Mouse (Mus musculus) B cell, adult 2 months (primary cell): Measurements from ENCODE around the gene March5.
"Not testable (repeated sequence)": the region's sequence is repeated elsewhere in the genome, so short reads cannot be mapped to it uniquely, and the experiment has no call there.

Experiments used
- DNase-seq, 2 experiments: peaks; one replicate each; pipeline ENCODE4 v3.0.0; 2022

Gene March5

DNA sequence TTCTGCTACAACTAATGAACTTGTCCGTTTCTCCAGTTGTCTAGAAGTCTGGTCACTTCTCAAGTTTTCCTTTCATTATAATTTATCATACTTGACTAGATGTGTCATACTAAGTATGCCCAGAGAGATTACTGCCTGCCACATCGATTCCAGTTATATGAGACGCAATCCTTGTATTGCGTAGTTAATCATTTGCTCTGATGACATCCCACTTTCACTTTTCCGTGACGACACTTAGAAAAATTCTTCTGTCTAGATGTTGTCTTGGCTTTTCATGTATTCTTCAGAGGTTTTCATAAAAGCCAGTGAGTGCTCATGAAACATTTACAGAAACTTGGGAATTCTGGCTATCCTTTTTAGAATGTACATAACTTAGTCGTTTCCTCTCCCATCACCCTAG lies 1.6 kb downstream of the March5 start:
- DNase-seq = no peak

DNA sequence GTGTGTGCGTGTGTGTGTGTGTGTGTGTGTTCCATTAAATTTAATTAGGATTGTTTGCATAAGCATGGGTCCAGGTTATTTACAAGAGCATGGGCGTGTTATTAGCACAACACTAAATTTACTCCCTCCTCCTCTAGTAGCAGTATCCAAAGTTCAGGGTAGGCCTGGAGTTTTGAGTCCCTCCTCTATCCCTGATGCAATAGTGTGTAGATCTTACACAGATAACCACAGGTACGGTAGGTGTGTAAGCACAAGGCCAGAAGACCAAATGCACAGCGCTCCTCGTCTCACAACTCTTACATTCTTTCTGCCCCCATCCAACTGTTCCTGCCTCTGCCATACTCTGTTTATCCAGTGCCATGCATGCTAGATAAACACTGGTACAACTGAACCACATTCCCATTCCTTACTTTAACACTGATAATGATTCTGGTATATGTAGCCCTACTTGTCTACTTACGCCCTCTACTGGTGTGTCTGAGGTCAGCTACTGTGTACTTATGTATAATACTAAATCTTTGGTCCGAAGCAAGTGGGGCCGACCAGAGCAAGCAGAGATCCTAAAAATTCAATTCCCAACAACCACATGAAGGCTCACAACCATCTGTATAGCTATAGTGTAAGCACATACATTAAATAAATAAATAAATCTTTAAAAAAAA lies 2.3 kb downstream of the March5 start:
- DNase-seq = no peak

DNA sequence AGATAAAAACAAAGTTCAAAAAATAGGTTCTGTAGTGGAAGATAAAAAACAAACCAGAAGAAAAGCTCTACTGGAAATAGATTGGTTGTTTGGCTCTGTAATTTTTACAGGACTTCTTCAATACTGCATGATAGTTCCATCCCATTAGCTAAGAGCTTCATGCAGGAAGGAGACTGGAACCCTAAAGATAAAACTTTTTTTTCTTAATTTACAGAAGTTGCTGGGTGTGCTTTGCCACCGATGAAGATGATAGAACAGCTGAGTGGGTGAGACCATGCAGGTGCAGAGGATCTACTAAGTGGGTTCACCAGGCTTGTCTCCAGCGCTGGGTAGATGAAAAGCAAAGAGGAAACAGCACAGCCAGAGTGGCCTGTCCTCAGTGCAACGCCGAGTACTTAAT lies 3.1 kb downstream of the March5 start:
- DNase-seq = no peak

DNA sequence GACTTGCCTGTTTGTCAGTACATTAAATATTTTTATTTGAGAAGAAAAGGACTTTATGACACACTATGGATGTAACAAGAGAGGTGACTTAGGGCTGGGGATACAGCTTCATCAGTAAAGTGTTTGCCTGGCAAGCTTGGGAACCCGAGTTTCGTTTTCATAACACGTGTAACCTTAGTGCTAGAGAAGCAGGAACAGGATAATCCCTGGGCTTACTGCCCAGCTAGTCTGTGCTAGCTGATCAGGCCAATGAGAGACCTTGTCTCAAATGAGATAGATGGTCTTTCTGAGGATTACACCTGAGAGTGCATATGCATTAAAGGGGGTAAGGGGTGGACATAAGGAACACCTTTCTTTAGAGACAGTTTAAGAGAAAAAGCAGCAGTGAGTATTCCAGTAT lies 4.1 kb downstream of the March5 start:
- DNase-seq = no peak

DNA sequence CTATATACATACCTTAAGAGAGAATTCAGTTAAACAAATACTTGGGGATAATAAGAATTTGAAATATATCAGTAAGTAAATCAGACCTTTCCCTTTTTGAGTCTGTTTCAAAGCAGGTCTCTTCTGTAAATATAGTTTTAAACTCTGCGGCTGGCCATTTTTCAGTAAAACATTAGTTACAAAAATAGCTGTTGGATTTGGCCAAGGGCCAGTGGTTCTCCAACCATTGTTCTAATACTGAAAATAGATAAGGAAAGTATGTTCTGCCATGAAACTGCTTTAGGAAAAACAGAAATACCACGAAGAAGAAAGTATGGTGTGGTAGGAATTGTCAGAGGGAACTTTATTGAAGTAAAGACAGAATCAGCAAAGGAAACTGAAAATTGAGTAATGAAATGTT lies 7.4 kb downstream of the March5 start:
- DNase-seq = no peak

DNA sequence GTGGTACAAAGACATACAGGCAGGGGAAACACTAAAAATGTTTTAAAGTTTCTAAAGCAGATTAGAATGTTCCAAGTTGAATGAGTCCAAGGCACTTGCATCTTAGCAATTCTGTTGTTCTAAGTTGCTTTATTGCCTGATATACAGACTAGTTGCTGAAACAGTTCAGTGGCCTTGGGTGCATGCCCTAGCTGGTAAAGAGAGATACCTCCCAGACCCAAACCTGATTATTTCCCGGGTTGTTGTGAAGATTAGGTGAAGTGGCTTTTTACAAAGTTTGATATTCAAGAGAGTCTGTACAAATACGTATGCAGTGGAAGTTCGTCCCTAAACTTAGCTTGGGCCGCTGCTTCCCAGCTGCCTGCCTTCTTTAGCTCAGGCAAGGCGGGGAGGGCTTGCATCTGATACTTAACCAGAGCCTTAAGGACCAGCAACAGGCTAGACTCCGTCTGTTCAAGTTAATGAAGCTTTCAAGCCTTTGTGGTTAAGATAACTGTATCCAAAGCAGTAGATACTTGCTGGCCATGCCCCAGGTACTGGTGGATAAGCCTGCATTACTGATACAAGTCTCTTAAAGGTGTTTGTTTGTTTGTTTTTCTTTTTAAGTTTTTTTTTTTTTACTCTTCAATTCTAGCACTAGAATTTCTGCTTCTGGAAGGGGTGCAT lies 18.0 kb downstream of the March5 start:
- DNase-seq = no peak

DNA sequence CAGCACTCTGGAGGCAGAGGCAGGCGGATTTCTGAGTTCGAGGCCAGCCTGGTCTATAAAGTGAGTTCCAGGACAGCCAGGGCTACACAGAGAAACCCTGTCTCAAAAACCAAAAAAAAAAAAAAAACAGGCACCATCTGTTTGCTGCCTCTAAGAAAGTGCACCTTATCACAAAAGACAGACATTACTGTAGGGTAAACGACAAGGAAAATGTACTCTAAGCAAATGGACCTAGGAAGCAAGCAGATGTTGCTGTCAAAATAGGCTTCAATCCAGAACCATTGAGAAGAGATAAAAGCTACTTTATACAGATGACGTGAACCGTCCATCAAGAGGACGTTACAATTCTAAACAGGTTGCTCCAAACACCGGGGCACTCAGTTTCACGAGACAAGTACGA lies 25.3 kb downstream of the March5 start:
- DNase-seq = not testable (repeated sequence)

DNA sequence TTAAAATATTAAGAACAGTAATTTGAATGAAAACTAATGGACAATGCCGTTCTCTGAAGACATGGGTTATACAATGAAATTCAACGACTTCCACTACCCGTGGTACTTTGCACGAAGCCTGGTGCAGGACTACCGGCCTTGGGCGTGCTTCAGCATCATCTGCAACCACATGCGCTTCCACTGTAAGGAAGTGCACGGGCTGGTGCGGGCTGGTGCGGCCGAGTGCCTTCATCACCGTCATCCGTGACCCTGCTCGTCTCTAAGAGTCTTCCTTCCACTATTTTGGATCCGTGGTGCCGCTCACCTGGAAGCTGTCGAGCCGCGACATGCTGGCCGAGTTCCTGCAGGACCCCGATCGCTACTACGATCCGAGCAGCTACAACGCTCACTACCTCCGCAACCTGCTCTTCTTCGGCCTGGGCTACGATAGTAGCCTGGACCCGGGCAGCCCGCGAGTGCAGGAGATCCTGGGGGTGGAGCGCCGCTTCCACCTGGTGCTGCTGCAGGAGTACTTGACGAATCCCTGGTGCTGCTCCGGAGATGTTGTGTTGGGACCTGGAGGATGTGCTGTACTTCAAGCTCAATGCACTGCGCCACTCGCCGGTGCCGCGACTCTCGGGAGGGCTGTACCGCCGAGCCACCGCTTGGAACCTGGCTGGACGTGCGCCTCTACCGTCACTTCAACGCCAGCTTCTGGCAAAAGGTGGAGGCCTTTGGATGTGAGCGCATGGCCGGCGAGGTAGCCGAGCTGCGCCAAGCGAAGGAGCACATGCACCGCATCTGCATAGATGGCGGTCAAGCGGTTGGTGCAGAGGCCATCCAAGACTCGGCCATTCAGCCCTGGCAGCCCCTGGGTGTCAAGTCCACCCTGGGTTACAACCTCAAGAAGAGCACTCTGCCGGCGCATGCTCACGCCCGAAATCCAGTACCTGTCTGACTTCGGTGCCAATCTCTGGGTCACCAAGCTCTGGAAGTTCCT lies 26.5 kb downstream of the March5 start:
- peak; percentile 26 to 35 for DNase-seq

DNA sequence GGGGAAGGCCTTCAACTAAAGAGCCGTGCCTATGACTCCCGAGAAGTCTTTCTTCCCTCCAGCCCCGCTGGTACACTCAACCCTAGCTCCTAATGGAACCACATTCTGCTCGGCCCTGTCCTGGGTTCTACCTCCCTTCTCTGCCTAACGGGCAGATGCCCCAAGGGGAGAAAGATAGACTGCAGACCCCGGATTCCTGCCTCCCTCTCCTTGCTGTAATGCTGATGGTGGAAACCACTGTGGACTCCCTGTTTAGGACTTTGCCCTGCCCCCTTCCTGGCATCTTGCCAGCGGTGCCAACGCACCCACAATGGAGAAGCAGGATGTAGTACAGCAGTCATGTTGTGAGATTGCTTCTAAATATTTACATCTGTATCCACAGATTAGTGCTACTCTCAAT lies 28.5 kb downstream of the March5 start:
- no peak for DNase-seq

DNA sequence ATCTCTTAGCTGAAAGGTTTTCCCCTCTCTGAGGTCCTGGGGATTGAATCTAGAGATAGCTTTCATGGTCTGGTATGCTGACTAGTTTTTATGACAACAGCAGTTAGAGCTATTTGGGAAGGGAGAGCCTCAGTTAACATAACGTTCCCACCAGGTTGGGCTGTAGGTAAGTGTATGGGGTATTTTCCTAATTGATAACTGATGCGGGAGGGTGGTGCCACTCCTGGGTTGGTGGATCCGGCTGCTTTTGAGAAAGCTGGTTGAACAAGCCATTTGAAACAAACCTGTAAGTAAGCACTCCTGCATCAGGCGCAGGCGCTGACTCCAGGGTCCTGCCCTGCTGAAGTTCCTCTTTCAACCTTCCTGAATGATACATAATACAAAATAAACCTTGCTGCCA lies 30.0 kb downstream of the March5 start:
- no peak for DNase-seq

DNA sequence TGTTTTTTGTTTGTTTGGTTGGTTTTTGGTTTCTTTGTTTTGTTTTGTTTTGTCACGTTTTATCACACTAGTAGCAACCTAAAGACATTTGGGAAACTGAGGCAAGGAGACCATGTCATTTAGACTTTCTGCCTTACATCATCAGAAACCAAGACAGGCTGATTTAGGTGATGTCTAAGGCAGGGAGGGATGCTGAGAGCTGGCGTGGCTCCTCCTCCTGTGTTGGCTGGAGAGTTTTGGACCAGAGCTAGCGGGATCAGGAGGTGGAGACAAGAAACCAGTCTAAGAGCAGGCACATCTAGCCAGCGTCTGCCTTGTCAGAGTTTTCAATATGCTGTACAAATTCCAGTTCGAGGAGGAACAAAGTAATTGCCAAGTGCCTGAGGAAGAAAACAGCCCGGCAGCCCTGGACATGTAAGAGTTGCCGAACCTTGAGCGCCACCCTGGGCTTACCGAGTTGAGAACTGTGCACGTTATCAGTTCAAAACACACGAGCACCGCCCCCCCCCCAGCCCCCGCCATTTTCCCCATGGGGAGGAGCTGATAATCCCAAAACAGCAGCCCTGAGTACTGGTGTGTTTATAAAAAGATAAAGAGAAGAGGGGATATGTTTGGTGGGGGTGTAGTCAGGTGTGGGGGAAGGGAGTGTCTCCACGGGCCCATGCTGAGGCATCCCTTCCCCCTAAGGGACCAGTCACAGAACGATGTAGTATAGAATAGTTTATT lies 30.5 kb downstream of the March5 start:
- DNase-seq = no peak

DNA sequence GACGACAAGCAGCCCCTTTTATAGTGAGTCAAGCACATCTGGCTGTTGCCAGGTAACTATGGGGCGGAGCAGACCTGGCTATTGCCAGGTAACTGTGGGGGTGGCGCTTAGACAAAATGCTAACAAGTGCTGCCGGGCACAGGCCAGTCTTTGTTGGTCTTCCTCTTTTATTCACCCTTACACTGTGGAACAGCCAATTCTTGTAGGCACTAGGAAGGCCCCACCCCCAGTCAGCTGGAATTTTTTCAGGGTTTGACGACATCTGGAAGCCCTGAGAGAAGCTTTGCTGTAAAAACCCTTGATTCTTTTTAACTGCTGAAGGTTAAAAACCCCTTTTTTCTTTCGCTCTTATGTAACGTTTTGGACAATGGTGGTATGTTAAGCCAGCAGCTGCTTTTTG lies 31.3 kb downstream of the March5 start:
- DNase-seq = no peak

DNA sequence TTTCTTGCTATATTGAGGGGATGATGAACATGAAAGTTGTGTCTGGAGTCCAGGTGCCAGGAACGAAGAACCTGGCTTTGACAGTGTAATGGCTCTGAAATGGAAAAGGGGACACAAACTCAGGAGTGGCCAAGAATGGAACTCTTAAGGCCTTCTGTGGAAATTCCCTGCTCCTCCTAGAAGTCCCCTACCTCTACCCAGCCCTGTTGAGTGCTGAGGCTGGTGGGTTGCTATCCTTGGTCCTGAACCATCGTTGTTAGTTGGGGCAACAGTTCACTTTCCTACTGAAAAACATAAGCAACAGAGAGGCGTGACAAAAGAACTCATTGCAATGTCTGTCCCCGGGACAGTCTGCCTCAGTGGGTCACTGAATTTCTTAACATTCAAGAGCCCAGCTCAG lies 31.8 kb downstream of the March5 start:
- peak in 1 of 2 experiments; percentile 10 for DNase-seq

DNA sequence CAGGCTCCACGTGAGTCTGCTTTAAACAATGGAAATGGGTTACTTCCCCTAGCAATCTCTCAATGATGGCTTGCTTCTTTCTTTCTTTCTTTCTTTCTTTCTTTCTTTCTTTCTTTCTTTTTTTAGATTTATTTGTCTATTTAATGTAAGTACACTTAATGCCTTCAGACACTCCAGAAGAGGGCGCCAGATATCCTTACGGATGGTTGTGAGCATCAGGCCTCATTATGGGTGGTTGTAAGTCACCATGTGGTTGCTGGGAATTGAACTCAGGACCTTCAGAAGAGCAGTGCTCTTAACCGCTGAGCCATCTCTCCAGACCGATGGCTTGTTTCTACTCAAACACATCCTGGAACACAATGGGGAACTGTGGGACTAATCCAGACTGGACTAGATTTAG lies 33.9 kb downstream of the March5 start:
- no peak for DNase-seq

DNA sequence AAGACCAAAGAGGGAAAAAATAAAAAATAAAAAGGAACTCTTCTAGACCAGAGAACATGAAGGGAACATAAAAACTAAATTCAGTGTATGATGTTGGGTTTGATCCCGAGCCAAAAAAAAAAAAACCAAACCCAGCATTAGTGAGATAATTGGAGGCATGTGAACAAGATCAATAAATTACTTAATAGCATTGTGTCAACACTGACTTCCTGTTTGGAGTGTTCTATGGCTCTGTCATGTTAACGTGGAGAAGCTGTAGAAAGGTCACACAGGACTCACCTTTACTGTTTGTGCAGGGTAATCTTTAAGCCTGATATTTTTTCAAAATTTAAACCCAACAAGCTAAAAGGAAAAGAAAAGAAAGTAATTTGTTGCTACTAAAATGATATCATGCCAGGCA lies 35.4 kb downstream of the March5 start:
- no peak for DNase-seq

DNA sequence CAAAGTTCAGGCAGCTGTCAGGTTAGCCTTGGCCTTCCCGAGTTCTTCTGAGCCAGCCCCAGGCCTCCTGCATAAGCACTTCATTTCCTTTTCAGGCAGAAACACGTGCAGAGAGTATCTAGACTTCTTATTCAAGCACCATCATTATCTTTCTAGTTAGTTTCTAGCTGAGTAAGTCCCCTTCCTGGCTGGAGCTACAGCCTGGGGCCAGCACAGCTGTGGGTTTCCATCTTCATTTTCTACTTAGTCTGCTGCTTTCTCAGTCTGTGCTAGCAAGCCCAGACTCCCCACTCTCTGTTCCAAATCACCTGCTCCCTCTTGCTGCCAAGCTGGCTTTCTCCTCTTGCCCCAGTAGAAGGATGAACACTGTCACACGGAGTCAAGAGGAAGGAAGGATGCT lies 39.5 kb downstream of the March5 start:
- no peak for DNase-seq

DNA sequence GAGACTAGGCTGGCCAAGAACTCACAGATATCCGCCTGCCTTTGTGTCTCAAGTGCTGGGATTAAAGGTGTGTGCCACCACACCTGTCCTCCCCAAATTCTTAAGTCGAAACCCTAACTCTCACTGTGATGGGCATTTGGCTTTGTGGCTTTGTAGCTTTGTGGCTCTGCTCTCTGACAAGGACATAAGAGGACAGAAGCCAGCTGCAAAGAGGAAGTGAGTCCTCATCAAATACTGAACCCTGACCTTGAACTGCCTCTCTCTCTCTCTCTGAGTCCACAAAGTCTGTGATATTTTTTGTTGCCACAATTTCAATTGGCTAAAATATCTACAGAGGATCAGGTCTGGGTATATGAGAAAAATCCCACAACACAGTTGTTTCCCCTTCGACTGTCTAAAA lies 40.9 kb downstream of the March5 start:
- no peak for DNase-seq

DNA sequence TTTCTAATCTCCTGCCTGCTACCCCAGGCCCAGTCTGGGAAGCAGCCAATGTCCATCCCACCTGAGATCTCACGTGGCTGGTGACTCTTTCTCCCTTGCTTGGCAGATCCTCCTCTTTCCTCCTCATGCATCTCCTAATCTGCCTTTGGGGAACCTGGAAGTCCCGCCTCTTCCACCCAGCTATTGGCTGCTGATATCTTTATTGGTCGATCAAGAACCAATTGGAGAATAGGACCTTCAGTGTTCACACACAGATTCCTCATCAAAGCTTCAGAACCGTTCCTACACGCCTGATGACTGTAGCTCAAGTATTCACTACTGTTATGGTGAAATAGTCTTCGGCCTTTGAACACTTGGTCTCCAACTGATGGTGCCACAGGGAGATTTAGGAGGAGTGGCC lies 44.8 kb downstream of the March5 start:
- DNase-seq = no peak

DNA sequence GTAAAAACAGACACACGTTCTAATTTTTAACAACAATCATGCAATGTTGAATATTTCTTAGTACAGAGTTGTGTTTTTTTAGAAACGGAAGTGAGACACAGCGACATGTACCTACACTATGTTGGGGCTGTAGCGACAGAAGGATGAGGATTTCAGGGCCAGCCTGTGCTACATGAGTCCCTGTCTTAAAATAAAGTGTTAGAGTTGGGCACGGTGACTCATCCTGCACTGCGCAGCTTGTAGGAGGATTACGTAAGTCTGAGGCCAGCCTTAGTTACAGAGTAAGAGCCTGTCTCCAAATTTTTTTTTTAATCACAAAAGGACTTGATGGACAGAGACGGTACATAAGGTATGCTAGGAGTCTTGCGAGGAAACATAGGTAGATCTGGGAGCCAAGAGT lies 48.0 kb downstream of the March5 start:
- no peak for DNase-seq

DNA sequence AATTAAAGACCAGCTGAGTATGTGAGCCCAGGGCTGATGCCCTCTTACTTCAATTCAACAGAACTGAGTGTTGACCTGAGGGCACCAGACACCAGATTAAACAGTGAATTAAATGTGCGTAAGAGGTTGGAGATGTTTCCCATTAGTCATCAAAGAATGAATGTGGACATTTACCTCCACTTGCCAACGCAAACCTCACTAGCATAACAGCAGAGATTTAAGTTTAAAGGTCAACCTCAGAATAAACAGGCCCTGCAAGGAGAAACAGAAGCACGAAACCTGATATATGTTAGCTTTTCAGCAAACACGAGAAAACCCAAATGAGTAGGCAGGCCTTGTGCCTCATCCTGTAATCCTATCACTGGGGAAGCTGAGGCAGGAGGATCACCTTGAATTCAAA lies 55.0 kb downstream of the March5 start:
- no peak for DNase-seq

DNA sequence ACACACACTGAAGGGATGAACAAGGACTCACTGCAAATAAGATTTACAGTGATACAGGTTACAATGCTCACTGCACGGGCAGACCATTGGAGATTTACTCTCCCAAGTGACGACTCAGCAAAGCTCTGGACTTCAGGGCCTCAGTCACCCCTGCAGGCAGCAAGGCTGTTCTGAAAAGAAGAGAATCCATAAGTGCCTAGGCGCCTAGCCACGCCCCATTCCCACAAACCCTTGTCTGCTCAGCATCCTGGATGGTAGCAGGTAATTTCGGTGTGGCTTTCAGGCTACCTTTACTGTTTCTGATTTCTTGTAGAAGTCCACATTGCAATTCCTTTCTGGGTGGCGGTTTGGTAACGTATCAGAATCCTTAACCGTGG lies 56.2 kb downstream of the March5 start:
- DNase-seq = no peak

DNA sequence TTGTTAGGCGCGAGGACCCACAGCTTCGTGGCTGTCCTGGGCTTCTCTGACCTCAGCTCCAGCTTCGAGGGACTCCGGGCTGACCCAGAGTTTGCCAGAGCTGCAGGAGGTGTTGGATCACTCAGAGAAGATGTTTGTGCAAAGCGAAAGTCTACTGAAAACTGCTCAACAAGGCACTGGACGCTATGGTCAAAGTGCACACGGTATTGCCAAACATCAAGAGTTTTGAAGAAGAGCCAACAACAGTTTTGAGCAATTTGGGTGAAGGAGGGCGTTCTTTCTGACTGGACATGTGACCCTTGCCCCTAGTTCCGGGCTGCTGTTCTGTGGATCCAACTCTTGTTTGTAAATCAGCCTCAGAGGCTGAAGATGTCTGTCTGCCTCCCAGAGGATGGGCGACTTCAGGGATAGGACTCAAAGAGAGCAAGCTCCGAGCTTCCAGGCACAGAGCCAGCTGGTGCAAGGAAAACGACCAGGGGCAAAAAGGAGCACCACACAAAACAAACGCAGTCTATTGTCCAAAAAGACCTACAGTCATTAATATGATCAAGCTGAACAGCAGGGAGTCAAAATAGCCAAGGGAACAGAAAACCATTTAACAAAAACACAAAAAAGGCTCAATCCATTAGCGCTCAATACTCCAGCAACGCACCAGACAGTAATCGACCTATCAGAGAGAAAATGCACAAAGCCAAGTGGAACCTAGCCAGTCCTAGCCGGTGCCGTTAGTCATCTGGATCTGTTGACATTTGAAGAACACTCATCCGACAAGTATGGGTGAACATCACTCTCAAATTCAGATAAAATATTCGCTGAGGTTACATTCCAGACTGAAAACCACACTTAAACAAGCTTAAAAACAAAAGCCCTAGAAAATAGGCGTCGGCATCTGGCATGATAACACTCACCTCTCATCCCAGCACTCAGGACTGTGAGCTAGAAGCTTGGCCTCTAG lies 56.9 kb downstream of the March5 start:
- no peak for DNase-seq
